Mouse (Mus musculus) neural tube, embryonic 13.5 days (tissue): Measurements from ENCODE around the gene Ndufb11. TPM values are rescaled to one million over a fixed set of nuclear protein-coding genes. Genes with fewer than 3 reads are reported as not detected.

Experiments
- ATAC-seq: fragments of 200-750 bp; cut with Nextera tagmentation; 2 replicates; pipeline ENCODE4 v1.8.0; 2017; ENCODE audit warnings: low read depth, mild to moderate bottlenecking, moderate TSS enrichment, moderate library complexity
- H3K27ac ChIP-seq: fragments of 300-500 bp; sonication (generic); replicated peaks from 2 replicates; pipeline ENCODE4 v1.5.1; 2015; ENCODE audit warnings: moderate library complexity, mild to moderate bottlenecking, inconsistent platforms
- H3K27me3 ChIP-seq: fragments of 300-500 bp; sonication (generic); 2 replicates; pipeline ENCODE4 v1.6.1; 2015; ENCODE audit warnings: mild to moderate bottlenecking, inconsistent platforms
- H3K36me3 ChIP-seq: fragments of 300-500 bp; sonication (generic); 2 replicates; pipeline ENCODE4 v1.6.1; 2015; ENCODE audit warnings: mild to moderate bottlenecking, inconsistent platforms
- H3K4me1 ChIP-seq: fragments of 300-500 bp; sonication (generic); replicated peaks from 2 replicates; pipeline ENCODE4 v1.6.1; 2015; ENCODE audit warnings: inconsistent platforms
- H3K4me2 ChIP-seq: fragments of 300-500 bp; sonication (generic); 2 replicates; pipeline ENCODE4 v1.6.1; 2015; ENCODE audit warnings: inconsistent platforms, mild to moderate bottlenecking, moderate library complexity
- H3K4me3 ChIP-seq: fragments of 300-500 bp; sonication (generic); 2 replicates; pipeline ENCODE4 v1.5.1; 2015; ENCODE audit warnings: mild to moderate bottlenecking, inconsistent platforms
- H3K9ac ChIP-seq: fragments of 300-500 bp; sonication (generic); 2 replicates; pipeline ENCODE4 v1.6.1; 2015; ENCODE audit warnings: moderate library complexity, mild to moderate bottlenecking, inconsistent platforms
- H3K9me3 ChIP-seq: fragments of 300-500 bp; sonication (generic); 2 replicates; pipeline ENCODE4 v1.6.1; 2016; ENCODE audit warnings: inconsistent platforms
- whole genome bisulfite sequencing: fragments of 180-500 bp; shearing (Covaris S2); methylation state at CpG from one replicate; pipeline ENCODE4 v1.1.7; 2015; 5-methylcytosine and 5-hydroxymethylcytosine counted together
- polyA plus RNA-seq: library from polyadenylated mRNA; unstranded; fragments of >200 nt; fragmentation: Nextera tagmentation; extraction: Ambion mirVana; gene quantifications from 2 replicates; pipeline ENCODE4 v1.2.1, GENCODE M21; 2015

The Ndufb11 gene
- polyA plus RNA-seq, 1 experiment from 2014 or later: 249 TPM

DNA sequence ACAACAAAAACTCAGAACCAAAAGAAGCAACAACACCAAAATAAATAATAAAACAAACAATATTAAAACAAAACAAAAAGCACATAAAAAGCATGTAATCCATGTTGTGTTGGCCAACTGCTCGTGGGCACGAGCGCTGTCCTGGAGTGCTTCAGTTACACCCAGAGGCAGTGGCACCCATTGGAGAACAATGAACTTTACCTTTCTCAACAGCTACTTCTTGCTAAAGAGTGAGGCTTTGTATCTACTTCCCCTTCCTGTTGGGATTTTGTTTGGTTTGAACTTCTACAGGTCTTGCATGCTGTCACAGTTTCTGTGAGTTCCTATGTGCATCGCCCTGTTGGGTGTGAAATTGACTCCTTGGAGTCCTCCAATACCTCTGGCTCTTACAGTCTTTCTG, 8.9 kb downstream of the Ndufb11 start:
- no peak for ATAC-seq
- Histone ChIP-seq H3K4me3 (no peak overlapping the region), H3K36me3 (no peaks in the 10 kb centered on the region), H3K9ac (no peak overlapping the region), H3K27me3 (no peaks in the 10 kb centered on the region), H3K27ac (no peak overlapping the region), H3K9me3 (no peaks in the 10 kb centered on the region), H3K4me2 (no peak overlapping the region), H3K4me1 (no peaks in the 10 kb centered on the region)
- 91% methylated on average over 4 of the region's 4 CpGs for WGBS

DNA sequence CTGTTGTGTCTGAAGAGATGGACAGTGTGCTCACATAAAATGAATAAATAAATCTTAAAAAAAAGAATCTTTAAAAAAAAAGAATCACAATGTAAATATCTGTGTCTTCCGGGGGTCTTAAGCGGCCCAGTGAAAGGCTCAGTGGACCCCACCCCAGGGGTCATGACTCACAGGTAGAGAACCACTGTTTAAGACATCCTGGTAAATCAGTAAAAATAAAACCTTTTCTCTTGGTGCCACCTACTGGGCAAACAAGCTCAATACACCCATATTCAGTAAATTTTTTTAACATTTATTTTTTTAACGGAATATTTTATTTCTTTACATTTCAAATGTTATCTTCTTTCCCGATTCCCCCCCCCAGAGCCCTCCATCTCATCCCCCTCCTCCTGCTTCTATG, 29.5 kb downstream of the Ndufb11 start:
- Histone ChIP-seq H3K27me3 (no peaks in the 10 kb centered on the region), H3K4me1 (no peaks in the 10 kb centered on the region), H3K4me2 (no peak overlapping the region), H3K36me3 (no peaks in the 10 kb centered on the region), H3K9ac (no peak overlapping the region), H3K27ac (no peak overlapping the region), H3K4me3 (no peak overlapping the region), H3K9me3 (no peaks in the 10 kb centered on the region)
- WGBS: 28% methylated on average over 4 of the region's 4 CpGs
- no peak for ATAC-seq

DNA sequence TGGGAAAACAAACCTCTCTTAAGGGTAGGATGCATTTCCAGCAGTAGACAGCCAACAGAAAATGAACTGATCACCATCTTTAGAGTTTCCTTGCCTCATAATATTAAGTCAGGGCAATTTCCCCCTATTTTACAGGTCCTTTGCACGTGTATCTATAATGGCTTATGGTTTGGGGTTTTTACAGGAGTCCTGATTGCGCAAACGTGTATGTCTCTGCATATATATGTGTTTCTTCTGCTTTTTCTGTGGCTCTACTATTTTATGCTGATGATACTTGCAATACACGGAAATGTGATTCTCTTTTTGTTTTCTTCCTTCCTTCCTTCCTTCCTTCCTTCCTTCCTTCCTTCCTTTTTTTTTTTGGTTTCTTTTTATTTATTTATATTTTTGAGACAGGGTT, 43.5 kb downstream of the Ndufb11 start:
- no peak overlapping the region for H3K4me2 ChIP-seq
- no peak overlapping the region for H3K9ac ChIP-seq
- H3K9me3 ChIP-seq: no peaks in the 10 kb centered on the region
- ATAC-seq: no peak
- H3K4me3 ChIP-seq: no peak overlapping the region
- 89% methylated on average over 4 of the region's 4 CpGs for WGBS
- no peaks in the 10 kb centered on the region for H3K27me3 ChIP-seq
- no peak overlapping the region for H3K27ac ChIP-seq
- H3K36me3 ChIP-seq: no peaks in the 10 kb centered on the region
- no peaks in the 10 kb centered on the region for H3K4me1 ChIP-seq

DNA sequence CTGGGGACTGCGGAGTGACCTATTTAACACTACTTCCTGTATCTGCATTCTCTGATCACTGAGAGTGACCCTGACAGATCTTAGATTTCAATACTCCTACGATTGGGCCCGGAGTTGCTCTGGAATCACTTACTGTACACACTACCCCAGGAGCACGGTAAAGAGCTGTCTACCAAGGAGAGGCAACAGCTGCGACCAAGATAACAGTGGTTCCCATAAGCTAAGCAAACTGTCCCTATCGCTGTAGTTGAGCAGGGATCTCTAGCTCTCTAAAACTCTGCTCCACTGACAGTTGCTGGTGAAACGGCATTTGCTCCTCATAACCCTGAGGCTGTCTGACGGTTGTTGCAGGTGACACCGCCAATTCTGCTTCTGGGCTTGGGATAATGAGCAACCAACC, 44.7 kb downstream of the Ndufb11 start:
- Histone ChIP-seq H3K27ac (no peak overlapping the region), H3K9me3 (no peaks in the 10 kb centered on the region), H3K27me3 (no peaks in the 10 kb centered on the region), H3K9ac (no peak overlapping the region), H3K4me3 (no peak overlapping the region), H3K36me3 (no peaks in the 10 kb centered on the region), H3K4me1 (no peaks in the 10 kb centered on the region), H3K4me2 (no peak overlapping the region)
- 81% methylated on average over 9 of the region's 9 CpGs for WGBS
- no peak for ATAC-seq

DNA sequence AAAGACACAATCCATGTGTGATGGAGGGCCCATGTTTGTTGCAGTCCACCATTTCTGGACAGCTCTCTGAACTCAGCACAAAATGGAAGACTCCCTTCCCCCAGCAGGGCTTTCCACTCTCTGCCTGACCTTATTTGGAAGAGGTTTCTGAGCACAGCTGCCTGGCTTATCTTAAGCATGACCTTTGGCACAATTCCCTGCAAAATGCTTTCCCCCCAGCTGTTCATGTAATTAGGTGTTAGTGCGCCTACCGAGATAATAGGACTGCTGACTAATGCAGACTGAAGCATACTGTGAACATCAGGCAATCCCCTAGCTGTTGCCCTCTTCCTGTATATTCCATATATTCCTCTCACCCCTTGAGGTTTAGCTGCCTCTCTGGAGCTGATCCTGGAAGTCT, 46.4 kb downstream of the Ndufb11 start:
- H3K9me3 ChIP-seq: no peaks in the 10 kb centered on the region
- H3K9ac ChIP-seq: no peak overlapping the region
- no peak overlapping the region for H3K4me3 ChIP-seq
- H3K4me2 ChIP-seq: no peak overlapping the region
- 61% methylated on average over 2 of the region's 2 CpGs for WGBS
- ATAC-seq: no peak
- no peaks in the 10 kb centered on the region for H3K4me1 ChIP-seq
- H3K36me3 ChIP-seq: no peaks in the 10 kb centered on the region
- no peaks in the 10 kb centered on the region for H3K27me3 ChIP-seq
- H3K27ac ChIP-seq: no peak overlapping the region

Other genes starting within 250 kb of the Ndufb11 start
- 4.9 and 5.8 TPM in 2 replicates for gene Jade3, start 191.9 kb downstream of the Ndufb11 start, polyA plus RNA-seq
- 0.25 and 0.39 TPM in 2 replicates for gene Rgn, start 67.8 kb downstream of the Ndufb11 start, polyA plus RNA-seq
- 58.0 and 61.7 TPM in 2 replicates for gene Rbm10, start 116 bp downstream of the Ndufb11 start, polyA plus RNA-seq
- gene Uba1, start 40.7 kb upstream of the Ndufb11 start, polyA plus RNA-seq: 390 TPM in 2 replicates
- gene Cdk16, start 70.3 kb upstream of the Ndufb11 start, polyA plus RNA-seq: 145 and 146 TPM in 2 replicates
- gene Usp11, start 86.3 kb upstream of the Ndufb11 start, polyA plus RNA-seq: 91.5 and 94.7 TPM in 2 replicates
- gene Araf, start 180.2 kb upstream of the Ndufb11 start, polyA plus RNA-seq: 268 and 277 TPM in 2 replicates